Mouse (Mus musculus) liver, postnatal 0 days (tissue): ENCODE data around the gene Atxn1.

Experiments used
- CTCF ChIP-seq: sonication (generic); IDR thresholded peaks from 2 replicates; pipeline ENCODE4 v1.5.1; 2016; ENCODE audit warnings: antibody characterized with exemption, low read depth
- EP300 ChIP-seq: IDR thresholded peaks from 2 replicates; pipeline ENCODE4 v1.6.1; 2016; ENCODE audit warnings: antibody characterized with exemption, low read depth, mild to moderate bottlenecking

GRCm38 (mm10) chr13:45934085-45934484, 30.7 kb downstream of the Atxn1 start:
- TF ChIP-seq CTCF: no peak
- TF ChIP-seq EP300: no peak
